Mouse (Mus musculus) adrenal gland, postnatal 10 days (tissue): ENCODE measurements around the gene Clcn3. TPM values are rescaled to one million over a fixed set of nuclear protein-coding genes. Genes with fewer than 3 reads are reported as not detected.
"Not testable (repeated sequence)": the region's sequence is repeated elsewhere in the genome, so short reads cannot be mapped to it uniquely, and the experiment has no call there.

Source experiments
- DNase-seq: peaks from one replicate; pipeline ENCODE4 v3.0.0; 2021; ENCODE audit warnings: mixed read lengths
- long read RNA-seq, 2 experiments: library from polyadenylated mRNA; stranded (forward); transcript quantifications; one replicate each; pipeline ENCODE4 v2.0.0; 2021
- total RNA-seq, 2 experiments: library from RNA; stranded (reverse); gene quantifications; 2 replicates each; pipeline ENCODE4 v1.2.3; 2021

The Clcn3 gene
- total RNA-seq, result 10 to 100 TPM; 32.3 to 38.1 TPM
- long read RNA-seq, experiment 1, full-length matches to known transcripts, result 17 of 31 reads
- long read RNA-seq, experiment 1, partial matches to known transcripts, result 1 of 31 reads
- long read RNA-seq, experiment 1, other reads (novel, unspliced or antisense), result 13 of 31 reads
- long read RNA-seq, experiment 2, full-length matches to known transcripts, result 9 of 17 reads
- long read RNA-seq, experiment 2, partial matches to known transcripts, result 5 of 17 reads
- long read RNA-seq, experiment 2, other reads (novel, unspliced or antisense), result 3 of 17 reads

DNA sequence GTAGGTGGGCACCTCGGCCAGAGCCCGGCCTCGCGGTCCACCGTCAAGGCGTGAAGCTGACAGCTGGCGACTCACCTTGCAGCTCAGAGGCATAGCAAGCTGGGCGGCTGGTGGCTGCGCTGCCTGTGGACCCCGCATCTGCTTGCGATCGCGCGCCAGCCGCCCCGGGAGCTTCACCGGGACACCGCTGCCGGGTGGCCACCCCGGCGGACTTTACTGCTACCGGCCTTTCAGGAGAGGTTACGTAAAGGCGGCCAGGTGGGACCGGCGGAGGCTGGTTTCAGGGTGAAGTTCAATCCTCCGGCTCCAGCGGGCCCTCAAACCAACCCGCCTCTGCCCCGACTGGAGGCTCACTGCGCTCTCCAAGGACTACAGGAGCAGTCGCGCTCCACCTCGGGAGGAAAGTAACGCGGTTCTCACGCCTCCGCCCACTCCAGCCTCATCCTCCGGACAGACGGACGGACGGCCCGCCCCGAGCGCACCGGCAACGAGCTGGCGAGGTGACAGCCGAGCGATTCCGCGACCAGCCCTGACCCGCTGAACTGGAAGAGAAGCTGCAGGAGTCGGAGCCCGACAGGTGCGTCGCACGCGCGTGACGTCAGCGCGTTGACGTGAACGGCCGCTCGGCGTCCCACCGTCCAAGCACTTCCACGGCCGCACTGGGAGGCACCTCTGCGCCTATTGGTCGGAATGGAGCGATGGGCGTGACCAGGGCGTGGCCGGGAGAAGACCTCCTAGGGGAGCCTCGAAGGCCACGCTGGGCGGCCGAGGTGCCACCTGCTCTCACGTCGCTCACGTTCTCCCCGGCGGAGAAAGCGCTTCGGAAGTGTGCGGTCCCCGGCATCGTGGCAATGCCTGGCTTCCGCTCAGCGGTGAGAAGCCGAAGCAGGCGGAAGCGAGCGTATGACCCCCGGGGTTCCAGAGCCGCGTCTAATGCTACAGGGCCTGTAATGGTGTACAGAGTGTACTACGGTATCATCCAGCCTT, at the start of gene Clcn3:
Clcn3 (minus strand) TSS at position 600 of the 987 bp plus-strand sequence.
- peak; percentile 98 for DNase-seq

DNA sequence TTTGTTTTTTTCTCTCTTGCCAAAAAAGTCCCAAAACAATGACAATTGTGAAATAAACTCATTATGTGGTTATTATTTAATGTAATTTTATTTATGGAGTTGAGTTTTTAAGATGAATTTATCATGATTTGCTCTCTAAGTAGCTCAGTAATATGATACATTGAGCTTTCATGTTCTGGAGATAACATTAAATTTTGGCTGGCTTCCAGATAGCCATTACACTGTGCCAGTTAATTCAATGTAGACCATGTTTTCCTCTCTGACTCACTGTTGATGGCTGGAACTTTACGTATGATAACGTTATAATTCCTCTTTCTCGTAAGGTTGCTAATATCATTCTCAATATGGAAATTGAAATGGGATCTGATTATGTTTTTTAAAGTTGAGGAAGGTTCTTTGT, 13.4 kb upstream of the Clcn3 start:
- no peak for DNase-seq

- DNase-seq, result no peak
Measured at GRCm38 (mm10) chr8:60993639-60993986, 10.5 kb upstream of the Clcn3 start.

DNA sequence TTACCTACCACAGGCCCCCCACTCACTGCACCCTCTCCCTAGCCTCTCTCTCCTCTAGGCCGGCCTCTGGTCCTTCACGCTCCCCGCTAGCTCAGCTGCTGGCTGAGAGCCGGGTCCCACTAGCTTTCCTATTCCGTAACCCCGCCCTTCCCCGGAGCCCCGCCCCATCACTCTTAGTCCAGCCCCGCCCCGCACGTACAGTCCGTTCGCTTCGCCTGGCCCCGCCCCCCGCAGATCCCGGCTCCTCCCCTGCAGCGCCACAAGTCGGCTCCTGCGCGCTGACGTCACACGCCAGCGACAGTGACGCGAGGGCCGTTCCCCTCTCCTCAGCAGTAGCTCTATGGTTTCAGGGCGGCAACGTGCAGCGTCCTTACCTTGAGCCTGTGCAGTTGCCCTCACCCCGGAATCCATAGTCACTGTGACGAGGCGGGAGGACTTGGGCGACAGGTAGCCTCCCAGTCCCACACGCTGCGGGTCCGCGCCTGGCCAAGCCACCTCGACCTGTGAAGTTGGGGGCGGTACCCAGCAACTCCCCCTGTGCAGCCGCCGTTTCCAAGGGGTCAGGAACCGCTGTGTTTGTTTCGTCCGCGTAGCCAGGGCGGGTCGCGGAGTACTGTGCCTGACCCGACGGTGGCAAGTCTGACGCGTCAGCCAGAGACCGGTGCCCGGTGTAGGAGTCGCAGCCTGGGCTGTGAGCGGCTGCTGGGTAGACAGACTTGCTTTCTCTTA, 10.0 kb upstream of the Clcn3 start, which contains the start of gene Nek1:
Nek1 (plus strand) TSS at position 286 of the 729 bp plus-strand sequence.
- DNase-seq, result peak; percentile 99

GRCm38 (mm10) chr8:60992561-60992909, 9.4 kb upstream of the Clcn3 start:
- peak; percentile 91 for DNase-seq

DNA sequence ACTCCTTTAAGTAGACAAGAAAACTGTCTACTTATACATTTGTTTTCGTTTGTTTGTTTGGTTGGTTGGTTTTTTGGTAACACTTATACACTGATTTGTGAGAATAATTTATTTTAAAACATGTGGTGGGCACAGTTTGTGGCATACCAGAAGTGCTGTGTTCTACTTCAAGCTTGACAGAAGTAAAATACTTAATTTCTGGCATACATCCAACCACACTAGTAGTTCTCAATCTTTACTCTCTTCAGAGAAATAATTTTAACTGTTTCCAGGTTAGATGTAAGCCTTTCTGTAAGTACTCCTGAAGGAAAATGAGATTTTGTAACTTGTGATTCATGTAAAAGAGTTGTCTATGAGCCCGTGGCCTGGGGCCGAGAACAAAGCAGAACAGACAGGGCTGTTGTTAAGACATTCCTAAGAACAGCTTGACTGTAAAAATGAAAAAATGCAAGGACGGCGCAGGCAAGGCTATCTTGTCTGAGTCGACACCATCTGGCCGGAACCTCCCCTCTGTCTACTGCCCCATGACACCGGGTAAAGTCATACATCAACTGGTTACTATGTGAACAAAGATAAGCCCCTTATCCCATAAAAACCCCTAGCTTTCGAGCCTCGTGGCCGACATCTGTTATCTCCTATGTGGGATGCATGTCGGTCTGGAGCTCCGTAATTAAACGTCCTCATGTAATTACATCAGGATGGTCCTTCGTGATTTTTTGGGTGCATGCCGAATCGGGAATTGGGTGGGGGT, 1.3 kb upstream of the Clcn3 start:
- DNase-seq, result not testable (repeated sequence)

DNA sequence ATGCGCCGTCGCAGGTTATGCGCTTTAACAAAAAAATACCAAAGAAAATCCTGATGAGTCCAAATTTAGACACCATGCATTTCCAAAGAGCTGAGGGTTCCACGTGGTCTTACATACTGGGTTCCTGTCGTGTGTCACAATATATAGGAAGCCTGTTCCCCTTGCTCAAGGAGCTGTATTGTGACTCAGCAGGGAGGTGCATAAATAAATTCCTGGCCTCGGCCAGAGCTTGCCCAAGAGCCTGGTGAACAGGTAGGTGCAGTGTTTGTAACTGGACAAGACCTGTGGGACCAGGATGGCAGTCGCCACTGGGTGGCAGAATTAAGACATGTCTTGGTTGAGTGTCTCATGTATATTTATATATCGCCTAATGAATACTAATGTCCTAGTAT, 584 bp upstream of the Clcn3 start:
- DNase-seq, result peak; percentile 64

- no peak for DNase-seq
Measured at GRCm38 (mm10) chr8:60981388-60981787, 1.7 kb downstream of the Clcn3 start.

- no peak for DNase-seq
Measured at GRCm38 (mm10) chr8:60978496-60978895, 4.6 kb downstream of the Clcn3 start.

DNA sequence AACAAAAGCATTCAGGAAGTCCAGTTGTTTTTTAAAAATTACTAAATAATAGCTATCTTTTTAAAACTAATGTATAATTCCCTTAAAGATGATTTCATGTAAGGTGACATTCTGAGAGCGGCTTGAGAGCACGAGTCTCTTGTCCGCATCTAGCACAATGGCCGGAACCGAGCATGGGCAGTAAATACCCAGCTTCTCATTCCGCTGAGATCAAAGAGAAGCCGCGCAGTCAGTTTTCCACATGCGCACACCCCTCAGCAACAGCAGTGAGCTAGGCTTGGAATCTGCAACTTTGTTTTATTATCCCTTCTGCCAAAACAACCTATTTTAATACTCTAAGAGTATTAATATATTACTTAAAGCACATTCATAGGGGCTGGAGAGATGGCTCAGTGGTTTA, 6.3 kb downstream of the Clcn3 start:
- DNase-seq, result no peak

DNA sequence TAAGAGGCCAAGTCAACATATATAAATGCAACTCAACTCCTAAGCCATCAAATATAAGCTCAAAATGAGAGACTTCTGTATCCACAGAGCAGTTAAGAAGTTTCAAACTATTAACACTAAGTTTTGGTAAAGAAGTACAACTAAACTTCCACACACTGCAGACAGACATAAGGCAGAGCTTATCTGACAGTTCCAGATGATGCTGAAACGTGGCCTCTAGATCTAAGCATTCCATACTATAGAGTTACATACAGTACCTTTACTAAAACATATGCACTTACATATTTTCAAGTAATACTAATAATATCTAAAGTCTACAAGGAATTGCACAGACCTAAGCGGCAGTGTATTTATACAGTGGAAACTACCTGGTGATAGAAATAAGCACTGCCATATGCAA, 8.3 kb downstream of the Clcn3 start:
- DNase-seq, result no peak

DNA sequence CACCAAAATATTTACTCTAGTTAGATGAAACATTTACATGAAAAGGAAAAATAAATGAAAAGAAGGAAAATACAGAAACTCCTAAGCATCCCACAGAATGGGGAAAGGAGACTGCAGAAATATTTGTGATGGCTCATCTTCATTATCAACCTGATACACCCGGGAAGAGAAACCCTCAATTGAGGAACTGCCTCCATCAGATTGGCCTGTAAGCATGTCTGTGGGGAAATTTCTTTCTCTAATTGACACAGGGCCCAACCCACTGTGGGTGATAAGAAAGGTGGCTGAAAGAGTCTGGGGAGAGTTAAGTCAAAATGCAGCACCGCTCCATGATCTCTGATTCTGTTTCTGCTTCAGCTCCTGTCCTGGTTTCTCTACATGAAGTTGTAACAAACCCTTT, 9.7 kb downstream of the Clcn3 start:
- no peak for DNase-seq

GRCm38 (mm10) chr8:60971808-60972207, 11.3 kb downstream of the Clcn3 start:
- DNase-seq, result peak; percentile 53

GRCm38 (mm10) chr8:60969091-60969490, 14.0 kb downstream of the Clcn3 start:
- no peak for DNase-seq

GRCm38 (mm10) chr8:60965741-60966140, 17.4 kb downstream of the Clcn3 start:
- no peak for DNase-seq

- DNase-seq, result no peak
Measured at GRCm38 (mm10) chr8:60965306-60965705, 17.8 kb downstream of the Clcn3 start.

GRCm38 (mm10) chr8:60964518-60964917, 18.6 kb downstream of the Clcn3 start:
- DNase-seq, result no peak

GRCm38 (mm10) chr8:60963931-60964330, 19.2 kb downstream of the Clcn3 start:
- no peak for DNase-seq

DNA sequence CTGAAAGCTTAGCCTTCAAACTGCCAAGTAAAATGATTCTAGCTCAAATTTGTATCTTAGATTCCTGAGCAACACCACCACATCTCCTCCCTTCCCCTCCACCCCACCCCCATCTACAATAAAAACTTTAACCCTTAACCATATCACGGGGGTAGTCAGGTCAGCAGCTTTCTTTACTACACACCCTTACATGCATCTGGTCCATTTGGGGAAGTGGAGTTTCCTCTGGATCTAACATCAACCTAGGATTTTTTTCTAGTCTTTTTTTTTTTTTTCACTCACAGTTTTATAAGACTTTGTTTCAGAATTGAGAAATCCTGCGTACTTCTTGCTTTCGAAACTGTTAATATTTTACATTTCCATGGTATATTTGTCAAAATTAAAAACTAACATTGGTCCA, 20.3 kb downstream of the Clcn3 start:
- DNase-seq, result no peak

DNA sequence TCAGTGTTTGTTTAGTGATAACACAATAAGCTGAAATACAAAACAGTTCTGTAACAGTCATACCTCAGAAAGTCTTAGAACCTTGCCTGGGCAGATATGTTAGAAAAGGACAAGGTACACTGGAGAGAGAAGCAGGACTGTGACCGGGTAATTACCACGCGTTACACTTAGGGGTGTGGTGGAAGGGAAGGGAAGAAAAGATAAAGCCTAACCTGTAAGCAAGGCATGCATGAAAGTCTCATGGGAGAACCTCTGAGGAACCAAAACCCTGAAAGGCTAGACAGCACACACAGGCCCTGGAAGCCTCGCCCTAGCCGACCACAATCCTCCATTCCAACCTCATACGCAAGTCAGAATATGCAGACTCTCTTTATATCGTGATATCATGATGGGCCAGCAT, 26.3 kb downstream of the Clcn3 start:
- DNase-seq, result no peak

GRCm38 (mm10) chr8:60954281-60955014, 28.7 kb downstream of the Clcn3 start:
- DNase-seq, result peak; percentile 80
